Mouse (Mus musculus) intestine, postnatal 0 days (tissue): ENCODE measurements around the gene Klhdc7b. TPM values are rescaled to one million over a fixed set of nuclear protein-coding genes. Genes with fewer than 3 reads are reported as not detected.

Experiments used
- ATAC-seq: fragments of 200-750 bp; cut with Nextera tagmentation; 2 replicates; pipeline ENCODE4 v1.8.0; 2017; ENCODE audit warnings: mild to moderate bottlenecking, moderate TSS enrichment, moderate library complexity
- H3K27ac ChIP-seq: fragments of 300-500 bp; sonication (generic); 2 replicates; pipeline ENCODE4 v1.5.1; 2014; ENCODE audit warnings: mild to moderate bottlenecking, low read depth, low read length, moderate library complexity
- H3K27me3 ChIP-seq: fragments of 300-500 bp; sonication (generic); replicated peaks from 2 replicates; pipeline ENCODE4 v1.6.1; 2014; ENCODE audit warnings: low read length, mixed read lengths; ENCODE audit not compliant: control insufficient read depth, insufficient read depth
- H3K36me3 ChIP-seq: fragments of 300-500 bp; sonication (generic); 2 replicates; pipeline ENCODE4 v1.6.1; 2014; ENCODE audit warnings: mild to moderate bottlenecking, moderate library complexity; ENCODE audit not compliant: control insufficient read depth, insufficient read depth
- H3K4me1 ChIP-seq: fragments of 300-500 bp; sonication (generic); replicated peaks from 2 replicates; pipeline ENCODE4 v1.6.1; 2014; ENCODE audit warnings: antibody characterized with exemption, low read length, mixed read lengths; ENCODE audit not compliant: control insufficient read depth, insufficient read depth
- H3K4me2 ChIP-seq: fragments of 300-500 bp; sonication (generic); replicated peaks from 2 replicates; pipeline ENCODE4 v1.6.1; 2014; ENCODE audit warnings: low read depth, mild to moderate bottlenecking, moderate library complexity
- H3K4me3 ChIP-seq: fragments of 300-500 bp; sonication (generic); 2 replicates; pipeline ENCODE4 v1.5.1; 2014; ENCODE audit warnings: low read depth, low read length
- H3K9ac ChIP-seq: fragments of 300-500 bp; sonication (generic); 2 replicates; pipeline ENCODE4 v1.6.1; 2014; ENCODE audit warnings: mild to moderate bottlenecking, low read depth, low read length
- H3K9me3 ChIP-seq: fragments of 300-500 bp; sonication (generic); 2 replicates; pipeline ENCODE4 v1.6.1; 2016; ENCODE audit warnings: mixed run types; ENCODE audit not compliant: control insufficient read depth
- CTCF ChIP-seq: sonication (generic); IDR thresholded peaks from 2 replicates; pipeline ENCODE4 v1.5.1; 2016; ENCODE audit warnings: low read depth, mild to moderate bottlenecking, control low read depth, antibody characterized with exemption, moderate library complexity
- WGBS: fragments of 180-500 bp; shearing (Covaris S2); extraction: QIAGEN DNeasy Blood & Tissue Kit; methylation state at CpG from one replicate; pipeline ENCODE4 v1.1.7; 2014; 5-methylcytosine and 5-hydroxymethylcytosine counted together
- polyA plus RNA-seq: library from polyadenylated mRNA; unstranded; fragments of >200 nt; fragmentation: Nextera tagmentation; extraction: Ambion mirVana; gene quantifications from 2 replicates; pipeline ENCODE4 v1.2.1, GENCODE M21; 2015

The Klhdc7b gene
- polyA plus RNA-seq, 1 experiment from 2014 or later = not detected

DNA sequence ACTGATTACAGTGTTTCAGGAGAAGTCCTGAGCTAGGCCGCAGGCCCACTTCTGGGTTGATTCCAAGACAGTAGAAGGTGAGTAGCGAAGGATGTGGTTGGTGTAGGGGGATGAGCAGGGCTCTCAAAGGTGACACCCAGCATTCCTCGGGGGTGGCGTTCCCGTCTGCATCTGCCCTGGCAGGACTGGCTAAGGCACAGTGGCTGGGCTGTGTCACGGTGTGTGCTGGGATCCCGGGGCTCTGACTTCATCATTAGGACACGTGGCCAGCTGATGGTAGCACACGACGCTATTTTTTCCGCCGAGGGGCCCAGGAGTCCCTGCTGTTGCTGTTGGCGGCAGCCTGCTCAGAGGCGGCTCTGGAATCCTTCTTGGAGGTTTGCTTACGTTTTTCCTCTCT is 33.4 kb upstream of the Klhdc7b start:
- WGBS = 88% methylated on average over 15 of the region's 15 CpGs
- no peak overlapping the region for H3K4me2 ChIP-seq
- ATAC-seq = no peak
- H3K27me3 ChIP-seq = no peaks in the 10 kb centered on the region
- H3K4me1 ChIP-seq = no peaks in the 10 kb centered on the region
- H3K36me3 ChIP-seq = peaks cover 27% of the 10 kb centered on the region
- H3K9ac ChIP-seq = no peak overlapping the region
- H3K27ac ChIP-seq = no peak overlapping the region
- TF ChIP-seq CTCF = no peak
- no peaks in the 10 kb centered on the region for H3K9me3 ChIP-seq
- no peak overlapping the region for H3K4me3 ChIP-seq

DNA sequence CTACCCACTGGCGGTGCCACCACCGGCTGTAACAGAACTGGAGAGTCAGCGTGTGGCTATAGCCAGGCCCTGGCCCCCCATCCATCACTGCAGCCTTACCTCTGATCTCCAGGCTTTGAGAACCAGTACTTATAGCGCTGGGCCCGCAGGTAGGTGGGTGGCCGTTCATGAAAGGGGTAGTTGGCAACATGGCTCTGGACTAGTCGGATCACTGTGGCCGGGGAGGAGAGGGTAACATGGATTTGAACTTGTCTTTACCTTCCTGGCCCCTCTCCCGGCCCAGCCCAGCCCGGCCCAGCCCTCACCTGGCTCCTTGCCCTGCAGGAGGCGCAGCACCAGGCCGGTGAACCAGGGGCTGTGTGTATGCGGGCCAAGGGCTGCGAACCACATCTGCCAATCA is 32.7 kb upstream of the Klhdc7b start:
- Histone ChIP-seq H3K9ac (no peak overlapping the region), H3K27me3 (no peaks in the 10 kb centered on the region), H3K4me2 (no peak overlapping the region), H3K9me3 (no peaks in the 10 kb centered on the region), H3K27ac (no peak overlapping the region), H3K36me3 (peaks cover 27% of the 10 kb centered on the region), H3K4me1 (0 out of 2 replicates have a peak, but pooled peaks cover 3% of the 10 kb centered on the region), H3K4me3 (no peak overlapping the region)
- WGBS = 90% methylated on average over 14 of the region's 14 CpGs
- no peak for ATAC-seq
- no peak for TF ChIP-seq CTCF

DNA sequence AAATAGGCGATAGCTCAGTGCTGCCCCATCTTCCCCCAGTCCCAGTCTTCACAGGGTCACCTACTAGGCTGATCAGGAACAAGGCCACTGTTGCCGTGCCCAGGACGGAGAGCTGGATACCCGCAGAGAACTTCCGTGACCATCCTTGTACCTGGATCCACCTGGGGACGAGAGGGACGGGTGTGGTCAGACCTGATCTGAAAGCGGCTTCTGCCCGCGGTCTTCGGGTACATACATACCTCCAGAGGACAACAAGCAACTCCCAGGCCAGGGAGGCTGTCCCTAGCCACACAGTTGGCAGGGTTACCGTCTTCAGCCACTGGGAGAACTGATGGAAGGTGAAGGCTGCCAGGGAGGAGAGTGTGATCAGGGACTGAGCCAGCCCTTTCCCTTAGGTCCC is 31.9 kb upstream of the Klhdc7b start:
- no peaks in the 10 kb centered on the region for H3K9me3 ChIP-seq
- peaks cover 6% of the 10 kb centered on the region; the same call in 1 of the 2 replicates for H3K4me1 ChIP-seq
- H3K27ac ChIP-seq = no peak overlapping the region
- H3K4me2 ChIP-seq = no peak overlapping the region
- no peak overlapping the region for H3K9ac ChIP-seq
- 94% methylated on average over 12 of the region's 12 CpGs for WGBS
- no peak for TF ChIP-seq CTCF
- no peak overlapping the region for H3K4me3 ChIP-seq
- H3K27me3 ChIP-seq = no peaks in the 10 kb centered on the region
- peaks cover 27% of the 10 kb centered on the region for H3K36me3 ChIP-seq
- ATAC-seq = no peak

DNA sequence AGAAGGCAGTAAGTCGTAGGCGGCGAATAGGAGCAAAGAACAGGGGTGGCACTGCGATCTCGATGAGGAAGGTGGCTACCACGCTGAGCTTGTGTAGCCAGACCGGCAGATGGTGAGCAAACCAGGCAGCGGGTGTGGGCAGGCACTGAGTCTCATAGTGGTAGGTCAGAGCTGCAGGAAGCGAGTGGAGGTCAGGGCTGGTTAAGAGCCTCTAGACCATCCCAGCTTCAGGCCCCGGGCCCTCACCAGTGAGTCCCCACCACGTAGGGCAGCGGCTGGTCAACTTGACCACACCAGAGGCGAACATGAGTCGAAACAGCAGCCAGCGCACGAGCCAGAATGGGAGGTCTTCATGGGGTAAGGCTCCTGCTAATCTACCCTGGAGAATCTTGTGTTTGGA is 30.9 kb upstream of the Klhdc7b start:
- WGBS = 94% methylated on average over 16 of the region's 16 CpGs
- no peaks in the 10 kb centered on the region for H3K27me3 ChIP-seq
- no peak overlapping the region for H3K27ac ChIP-seq
- peaks cover 30% of the 10 kb centered on the region for H3K36me3 ChIP-seq
- H3K4me2 ChIP-seq = no peak overlapping the region
- H3K9me3 ChIP-seq = no peaks in the 10 kb centered on the region
- peaks cover 6% of the 10 kb centered on the region; the same call in 1 of the 2 replicates for H3K4me1 ChIP-seq
- no peak for ATAC-seq
- no peak overlapping the region for H3K9ac ChIP-seq
- no peak overlapping the region for H3K4me3 ChIP-seq
- no peak for TF ChIP-seq CTCF

- H3K4me2 ChIP-seq = peak overlapping the region; percentile 82
- H3K36me3 ChIP-seq = peaks cover 30% of the 10 kb centered on the region
- peaks cover 6% of the 10 kb centered on the region; the same call in 1 of the 2 replicates for H3K4me1 ChIP-seq
- no peak for ATAC-seq
- H3K27me3 ChIP-seq = no peaks in the 10 kb centered on the region
- 80% methylated on average over 7 of the region's 7 CpGs for WGBS
- peak overlapping the region; percentile 74 for H3K4me3 ChIP-seq
- H3K9ac ChIP-seq = peak overlapping the region; percentile 82
- H3K27ac ChIP-seq = no peak overlapping the region
- H3K9me3 ChIP-seq = no peaks in the 10 kb centered on the region
- TF ChIP-seq CTCF = no peak
These were observed 30.3 kb upstream of the Klhdc7b start for GRCm38 (mm10) chr15:89354455-89354854.

- peak within 1 kb of the TSS; percentile 74 for H3K4me3 ChIP-seq
- peaks cover 6% of the 10 kb centered on the region; the same call in 1 of the 2 replicates for H3K4me1 ChIP-seq
- peak within 1 kb of the TSS; percentile 82 for H3K9ac ChIP-seq
- WGBS = under 1% methylated on average over 63 of the region's 64 CpGs
- H3K9me3 ChIP-seq = no peaks in the 10 kb centered on the region
- ATAC-seq = peak; percentile 92
- no peaks in the 10 kb centered on the region for H3K27me3 ChIP-seq
- no peak for TF ChIP-seq CTCF
- H3K27ac ChIP-seq = peak within 1 kb of the TSS; percentile 63
- H3K4me2 ChIP-seq = peak within 1 kb of the TSS; percentile 82
- peaks cover 33% of the 10 kb centered on the region for H3K36me3 ChIP-seq
These were observed 29.2 kb upstream of the Klhdc7b start, which contains the start of the genes Lmf2 and Ncaph2 for GRCm38 (mm10) chr15:89355241-89356187. Lmf2 (minus strand) TSS chr15:89355659. Ncaph2 (plus strand) TSS chr15:89355719.
